Comparison of ENCODE assay signal across 8 mouse cellular contexts in genomic region chr19:46572548-46572947, GRCm38 (mm10). TPM values are rescaled to one million over a fixed set of nuclear protein-coding genes. Genes with fewer than 3 reads are reported as not detected.
DNase-seq lines count a peak whose midpoint lies in the region; ATAC-seq and TF ChIP-seq lines count a peak whose summit lies in the region.

No protein-coding gene starts in this region.

- ATAC-seq in kidney, postnatal 0 days (replicated peaks; ENCODE audit: low FRiP score, low read depth) = peak; percentile 6; the same call in 1 of the 2 replicates
- 0 out of 2 replicates have a peak, but pooled peaks have one; percentile 16 for ATAC-seq in hindbrain, embryonic 14.5 days (ENCODE audit: low FRiP score)
- peak; percentile 3; the same call in 1 of the 2 replicates for ATAC-seq in megakaryocyte progenitor cell, adult 5-6 weeks (replicated peaks; ENCODE audit: poor library complexity)

- no peaks in the 10 kb centered on the region for H3K27me3 ChIP-seq in kidney, postnatal 0 days (ENCODE audit: insufficient read depth, low read length)
- no peaks in the 10 kb centered on the region for H3K27me3 ChIP-seq in hindbrain, embryonic 14.5 days (ENCODE audit: control insufficient read depth, insufficient read depth, low read length)

- H3K27ac ChIP-seq in kidney, postnatal 0 days = peak overlapping the region; percentile 65
- peak overlapping the region; percentile 82 for H3K27ac ChIP-seq in hindbrain, embryonic 14.5 days

- peak overlapping the region; percentile 79 for H3K4me3 ChIP-seq in kidney, postnatal 0 days (replicated peaks; ENCODE audit: low read depth, low read length)
- peak overlapping the region; percentile 74 for H3K4me3 ChIP-seq in hindbrain, embryonic 14.5 days (replicated peaks; ENCODE audit: low read length)

- intact Hi-C loops in gastrocnemius, postnatal 14 days (cut with DNase I; ENCODE audit: low total_unique reads) = no loop called here

- no peaks in the 10 kb centered on the region for H3K36me3 ChIP-seq in kidney, postnatal 0 days (ENCODE audit: insufficient read depth, low read length)
- H3K36me3 ChIP-seq in hindbrain, embryonic 14.5 days (replicated peaks; ENCODE audit: control insufficient read depth, insufficient read depth) = 0 out of 2 replicates have a peak, but pooled peaks cover 2% of the 10 kb centered on the region

- DNase-seq in kidney, postnatal 0 days (ENCODE audit: low spot score) = peak; percentile 39
- no peak for DNase-seq in kidney, adult 8-10 months
- peak; percentile 22 for DNase-seq in c-Kit-positive CD71-positive TER-119-negative erythroid progenitor cells, embryonic 14.5 days (ENCODE audit: low read depth)
- DNase-seq in hindbrain, embryonic 14.5 days (ENCODE audit: low spot score) = no peak
- no peak for DNase-seq in yolk sac, embryonic 10.5 days (ENCODE audit: low spot score)
- no peak for DNase-seq in gastrocnemius, postnatal 14 days
- DNase-seq in right cerebral cortex, adult 2 months (ENCODE audit: low spot score in 2 of 2) = no peak

- WGBS in kidney, postnatal 0 days = 1% methylated on average over 17 of the region's 17 CpGs
- WGBS in hindbrain, embryonic 14.5 days = under 1% methylated on average over 17 of the region's 17 CpGs

- peak overlapping the region; percentile 82 for H3K4me2 ChIP-seq in kidney, postnatal 0 days (ENCODE audit: low read length)
- peak overlapping the region; percentile 87 for H3K4me2 ChIP-seq in hindbrain, embryonic 14.5 days (replicated peaks)

- H3K9me3 ChIP-seq in kidney, postnatal 0 days (replicated peaks; ENCODE audit: low read length) = no peaks in the 10 kb centered on the region
- H3K9me3 ChIP-seq in hindbrain, embryonic 14.5 days (ENCODE audit: control insufficient read depth, low read length) = no peaks in the 10 kb centered on the region

- H3K4me1 ChIP-seq in kidney, postnatal 0 days (replicated peaks; ENCODE audit: insufficient read depth, low read length) = 0 out of 2 replicates have a peak, but pooled peaks cover 14% of the 10 kb centered on the region
- H3K4me1 ChIP-seq in hindbrain, embryonic 14.5 days (replicated peaks; ENCODE audit: control insufficient read depth, insufficient read depth, low read length) = peaks cover 18% of the 10 kb centered on the region; the same call in 1 of the 2 replicates

- no peak for TF ChIP-seq CTCF in kidney, postnatal 0 days (IDR thresholded peaks at IDR 0.05; ENCODE audit: low read depth)

- peak overlapping the region; percentile 60 for H3K9ac ChIP-seq in kidney, postnatal 0 days (ENCODE audit: low read depth, low read length)
- H3K9ac ChIP-seq in hindbrain, embryonic 14.5 days = peak overlapping the region; percentile 78

RNA-seq across cellular contexts. Expression of gene Arl3, which starts 0.5 kb away (rescaled TPM):
- polyA plus RNA-seq in kidney, postnatal 0 days (2015; fragmentation: Nextera tagmentation; extraction: Ambion mirVana) = 96.6 and 105 TPM in 2 replicates
- 130 and 141 TPM in 2 replicates for polyA plus RNA-seq in hindbrain, embryonic 14.5 days (2014; fragmentation: Nextera tagmentation; extraction: Ambion mirVana)
- total RNA-seq in megakaryocyte progenitor cell, adult 5-6 weeks (2015) = 12.5 and 15.6 TPM in 2 replicates
- 10.2 and 13.4 TPM in 2 replicates for total RNA-seq in megakaryocyte progenitor cell, adult 5-6 weeks (2017)
- 10 to 100 TPM; 47.1 to 56.5 TPM for total RNA-seq in gastrocnemius, postnatal 14 days (2021)

RNA-seq across cellular contexts. Expression of gene Sfxn2, which starts 0.6 kb away (rescaled TPM):
- polyA plus RNA-seq in kidney, postnatal 0 days (2015; fragmentation: Nextera tagmentation; extraction: Ambion mirVana) = 47.1 and 50.0 TPM in 2 replicates
- polyA plus RNA-seq in hindbrain, embryonic 14.5 days (2014; fragmentation: Nextera tagmentation; extraction: Ambion mirVana) = 7.2 and 8.4 TPM in 2 replicates
- 7.8 and 9.2 TPM in 2 replicates for total RNA-seq in megakaryocyte progenitor cell, adult 5-6 weeks (2015)
- total RNA-seq in megakaryocyte progenitor cell, adult 5-6 weeks (2017) = 8.9 and 9.7 TPM in 2 replicates
- total RNA-seq in gastrocnemius, postnatal 14 days (2021) = 1 to 10 TPM; 2.8 to 3.4 TPM

RNA-seq across cellular contexts. Expression of gene Wbp1l, which starts 26.3 kb away (rescaled TPM):
- polyA plus RNA-seq in kidney, postnatal 0 days (2015; fragmentation: Nextera tagmentation; extraction: Ambion mirVana) = 35.6 and 39.9 TPM in 2 replicates
- 29.9 and 31.7 TPM in 2 replicates for polyA plus RNA-seq in hindbrain, embryonic 14.5 days (2014; fragmentation: Nextera tagmentation; extraction: Ambion mirVana)
- 17.0 and 18.4 TPM in 2 replicates for total RNA-seq in megakaryocyte progenitor cell, adult 5-6 weeks (2015)
- total RNA-seq in megakaryocyte progenitor cell, adult 5-6 weeks (2017) = 23.3 and 25.7 TPM in 2 replicates
- total RNA-seq in gastrocnemius, postnatal 14 days (2021) = 10 to 100 TPM; 30.4 to 38.5 TPM

Comparison
In these comparisons a context has a peak if more than half of its experiments do, and no peak if none do; other contexts are left out.
1. DNase-seq: peak in kidney, postnatal 0 days (single experiment) and c-Kit-positive CD71-positive TER-119-negative erythroid progenitor cells, embryonic 14.5 days (single experiment); none in kidney, adult 8-10 months (0 of 2), hindbrain, embryonic 14.5 days (single experiment), yolk sac, embryonic 10.5 days (single experiment), gastrocnemius, postnatal 14 days (single experiment) and right cerebral cortex, adult 2 months (0 of 2).
2. Peak in every context shown above with its lines, with median percentiles within 50 percentile points of each other: ATAC-seq.